Comparison of ENCODE assay signal across 16 mouse cellular contexts in the genomic region with DNA sequence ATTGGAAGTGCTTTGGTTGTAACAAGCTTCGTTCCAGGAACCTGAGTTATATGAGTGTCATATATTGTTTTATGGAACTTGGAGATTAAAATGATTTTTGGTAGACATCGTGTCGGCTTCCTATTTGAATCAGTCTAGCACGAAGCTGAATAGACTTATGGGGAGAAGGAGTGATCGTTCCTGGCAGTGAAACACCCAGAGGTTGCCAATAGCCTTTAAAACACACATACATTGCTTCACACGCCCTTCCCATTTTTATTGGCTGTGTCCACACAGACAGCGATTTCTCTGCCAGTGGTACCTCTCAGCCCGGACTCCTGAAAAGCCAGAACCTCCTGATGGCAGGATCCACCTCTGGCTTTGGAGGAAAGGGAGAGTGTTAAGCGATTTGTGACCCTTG.
"Had no signal": no experiment of that assay in that cellular context is flagged by ENCODE, and none has a peak within 500 bp of the region (broad histone marks: within the 10 kb centered on the region; RNA-seq: fewer than 3 reads in every experiment).

No protein-coding gene starts in this region.

- H3K9ac ChIP-seq: intestine, embryonic 15.5 days; limb, embryonic 13.5 days; liver, embryonic 12.5 days; midbrain, embryonic 15.5 days; neural tube, embryonic 13.5 days had no signal

- DNase-seq: kidney, adult 18-20 months; kidney, postnatal 25 days; layer of hippocampus, adult 9-11 months; layer of hippocampus, postnatal 36 days; lung, postnatal 4 days; retina, postnatal 1 day; right cerebral cortex, postnatal 4 days; spleen, adult 18-20 months; thymus, adult 18-20 months; thymus, postnatal 36 days had no signal

- H3K9me3 ChIP-seq: intestine, embryonic 15.5 days; limb, embryonic 13.5 days; liver, embryonic 12.5 days; midbrain, embryonic 10.5 days; midbrain, embryonic 15.5 days; neural tube, embryonic 13.5 days had no signal

- H3K27ac ChIP-seq: intestine, embryonic 15.5 days; limb, embryonic 13.5 days; liver, embryonic 12.5 days; midbrain, embryonic 10.5 days; midbrain, embryonic 15.5 days; neural tube, embryonic 13.5 days had no signal

- H3K27me3 ChIP-seq: intestine, embryonic 15.5 days; limb, embryonic 13.5 days; midbrain, embryonic 15.5 days; neural tube, embryonic 13.5 days had no signal

- H3K36me3 ChIP-seq: intestine, embryonic 15.5 days; limb, embryonic 13.5 days; liver, embryonic 12.5 days; midbrain, embryonic 10.5 days; midbrain, embryonic 15.5 days; neural tube, embryonic 13.5 days had no signal

- ATAC-seq: intestine, embryonic 15.5 days; liver, embryonic 12.5 days; midbrain, embryonic 15.5 days had no signal

- H3K4me3 ChIP-seq: intestine, embryonic 15.5 days; limb, embryonic 13.5 days; liver, embryonic 12.5 days; midbrain, embryonic 10.5 days; midbrain, embryonic 15.5 days; neural tube, embryonic 13.5 days had no signal

- H3K4me2 ChIP-seq: intestine, embryonic 15.5 days; limb, embryonic 13.5 days; liver, embryonic 12.5 days; midbrain, embryonic 15.5 days; neural tube, embryonic 13.5 days had no signal
